Mouse (Mus musculus) spleen, adult 12 weeks (tissue): ENCODE measurements around the gene Inha.

ENCODE experiments used
- DNase-seq: peaks from one replicate; pipeline ENCODE4 v3.0.0; 2022; ENCODE audit warnings: low spot score

The Inha gene

DNA sequence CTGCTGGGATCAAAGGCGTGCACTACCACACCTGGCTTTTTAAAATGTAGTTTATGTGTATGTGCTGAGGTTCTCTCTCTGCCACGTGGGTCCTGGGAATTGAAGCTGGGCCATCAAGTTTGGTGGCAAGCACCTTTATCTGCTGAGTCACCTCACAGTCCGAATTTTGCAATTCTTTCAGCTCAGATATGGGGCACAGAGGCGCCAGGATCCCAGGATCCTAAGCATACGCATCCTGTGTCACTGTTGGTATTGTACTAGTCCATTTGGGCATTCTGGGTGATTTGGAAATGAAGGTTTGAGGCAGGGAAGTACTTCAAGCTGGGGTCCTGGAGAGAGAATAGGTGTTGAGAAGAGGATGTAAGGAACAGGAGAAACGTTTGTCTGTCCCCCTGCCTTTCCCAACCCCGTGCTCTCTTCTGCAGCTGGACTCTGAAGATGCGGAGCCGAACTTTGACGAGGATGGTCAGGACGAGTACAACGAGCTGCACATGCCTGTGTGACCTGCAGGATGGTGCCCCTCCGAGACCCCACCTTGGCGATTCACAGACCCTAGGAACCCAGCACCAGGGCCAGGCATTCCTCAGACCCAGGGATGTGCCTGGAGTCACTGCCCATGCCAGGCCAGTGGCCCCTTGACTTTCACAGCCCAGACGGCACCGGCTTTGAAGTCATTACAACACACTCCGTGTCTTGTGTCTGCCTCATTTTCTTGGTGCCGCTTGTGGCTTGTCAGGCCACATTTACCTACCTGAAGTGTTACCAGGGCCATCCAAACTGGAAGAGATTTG, 51.7 kb downstream of the Inha start:
- no peak for DNase-seq

DNA sequence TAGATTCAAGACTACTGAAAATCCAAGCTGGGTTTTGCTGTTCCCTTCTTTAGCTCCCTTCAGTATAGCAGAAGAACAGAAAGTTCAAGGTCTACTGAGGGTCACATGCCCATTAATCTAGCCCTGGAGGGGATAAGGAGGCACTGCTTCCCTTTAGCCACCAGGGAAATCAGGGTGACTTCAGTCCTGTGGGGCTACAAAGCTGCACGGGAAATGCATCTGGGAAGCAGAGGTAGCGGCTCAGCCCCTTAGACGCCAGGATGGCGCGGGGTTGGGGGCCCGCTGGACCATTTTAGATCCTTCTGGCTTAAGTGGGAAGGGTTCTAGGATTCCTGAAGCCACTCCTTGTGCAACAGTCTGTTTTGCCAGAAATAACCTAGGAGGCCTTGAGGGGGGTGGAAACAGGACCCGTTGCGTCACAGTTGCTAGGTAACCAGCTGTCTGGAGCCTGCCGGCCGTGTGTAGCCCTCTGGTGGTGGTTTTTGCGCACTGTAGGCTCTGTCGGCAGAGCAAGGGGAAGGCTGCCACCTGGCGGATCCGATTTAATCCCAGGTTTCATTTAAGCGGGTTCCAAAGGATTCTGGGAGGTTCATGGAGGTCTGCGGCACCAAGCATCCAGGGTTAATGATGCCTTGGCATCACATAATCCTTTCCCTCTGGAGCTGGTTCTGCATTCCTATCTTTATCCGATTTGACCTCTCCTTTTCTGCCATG, 52.5 kb downstream of the Inha start:
- peak; percentile 38 for DNase-seq
